Mouse (Mus musculus): ENCODE results near the gene Pole2.

GRCm38 (mm10) chr12:69184342-69185295, 43.4 kb downstream of the Pole2 start:
- no peak for TF ChIP-seq TAL1 (IDR thresholded peaks at IDR 0.05; ENCODE audit: low read length)
- TF ChIP-seq GATA1 (IDR thresholded peaks at IDR 0.05; ENCODE audit: low read length), result no peak; the same call in 1 of the 2 replicates

Data from erythroblast, embryonic 14.5 days (primary cell).